Comparison of ENCODE assay signal across 10 mouse cellular contexts in genomic region chr7:109602562-109602961, GRCm38 (mm10).
DNase-seq lines count a peak whose midpoint lies in the region; ATAC-seq lines count a peak whose summit lies in the region.
"Had no signal": no experiment of that assay in that cellular context is flagged by ENCODE, and none has a peak within 500 bp of the region (broad histone marks: within the 10 kb centered on the region; RNA-seq: fewer than 3 reads in every experiment).

No protein-coding gene starts in this region.

- DNase-seq in adrenal gland, adult 2 months = peak; percentile 29
- DNase-seq in adrenal gland, adult 8-10 months = no peak
- DNase-seq in kidney, postnatal 4 days = peak; percentile 18 to 56
- peak; percentile 69 to 72 for DNase-seq in spleen, postnatal 10 days (ENCODE audit: low spot score in 2 of 2)
- DNase-seq in cerebellum, adult 9-10 months = no peak
- no peak for DNase-seq in left cerebral cortex, postnatal 25 days (ENCODE audit: low spot score in 2 of 2)
- no peak for DNase-seq in gastrocnemius, postnatal 25 days

- WGBS in heart, embryonic 16.5 days = 56% methylated on average over 5 of the region's 5 CpGs

- H3K4me1 ChIP-seq in heart, embryonic 16.5 days (ENCODE audit: control insufficient read depth, insufficient read depth, low read length) = peaks cover 55% of the 10 kb centered on the region

- H3K9me3 ChIP-seq in heart, embryonic 16.5 days (replicated peaks; ENCODE audit: control insufficient read depth, low read length) = no peaks in the 10 kb centered on the region
- H3K9me3 ChIP-seq: embryonic facial prominence, embryonic 15.5 days; midbrain, embryonic 13.5 days had no signal

- no peaks in the 10 kb centered on the region for H3K27me3 ChIP-seq in heart, embryonic 16.5 days (ENCODE audit: control insufficient read depth, insufficient read depth, low read length)
- H3K27me3 ChIP-seq: embryonic facial prominence, embryonic 15.5 days; midbrain, embryonic 13.5 days had no signal

- intact Hi-C loops in left cerebral cortex, postnatal 25 days (cut with DNase I) = no loop called here

- peak overlapping the region; percentile 31 for H3K9ac ChIP-seq in heart, embryonic 16.5 days (ENCODE audit: low read length)
- H3K9ac ChIP-seq: embryonic facial prominence, embryonic 15.5 days; midbrain, embryonic 13.5 days had no signal

- peak overlapping the region; percentile 88 for H3K27ac ChIP-seq in heart, embryonic 16.5 days (ENCODE audit: low read length)
- H3K27ac ChIP-seq: embryonic facial prominence, embryonic 15.5 days; midbrain, embryonic 13.5 days had no signal

- no peaks in the 10 kb centered on the region for H3K36me3 ChIP-seq in heart, embryonic 16.5 days (ENCODE audit: control insufficient read depth, insufficient read depth)
- H3K36me3 ChIP-seq: midbrain, embryonic 13.5 days had no signal

- ATAC-seq in heart, embryonic 16.5 days (replicated peaks; ENCODE audit: extremely low read depth, insufficient read depth, low FRiP score) = peak; percentile 75
- ATAC-seq: midbrain, embryonic 13.5 days had no signal

- no peak overlapping the region for H3K4me3 ChIP-seq in heart, embryonic 16.5 days (ENCODE audit: low read length)
- H3K4me3 ChIP-seq: embryonic facial prominence, embryonic 15.5 days; midbrain, embryonic 13.5 days had no signal

- peak overlapping the region; percentile 4; the same call in 1 of the 2 replicates for H3K4me2 ChIP-seq in heart, embryonic 16.5 days (ENCODE audit: low read depth, low read length)
- H3K4me2 ChIP-seq: embryonic facial prominence, embryonic 15.5 days; midbrain, embryonic 13.5 days had no signal

Comparison
In these comparisons a context has a peak if more than half of its experiments do, and no peak if none do; other contexts are left out.
1. DNase-seq: peak in adrenal gland, adult 2 months (single experiment), kidney, postnatal 4 days (2 of 2) and spleen, postnatal 10 days (2 of 2); none in adrenal gland, adult 8-10 months (single experiment), cerebellum, adult 9-10 months (single experiment), left cerebral cortex, postnatal 25 days (0 of 2) and gastrocnemius, postnatal 25 days (single experiment).